Mouse (Mus musculus): ENCODE results near the gene Myog. TPM values are rescaled to one million over a fixed set of nuclear protein-coding genes. Genes with fewer than 3 reads are reported as not detected.

Myog gene
- polyA plus RNA-seq, 1 experiment from 2014 or later = 1.1 TPM

GRCm38 (mm10) chr1:134288239-134288638 is 1.6 kb upstream of the Myog start:
- Histone ChIP-seq H3K9me3 (replicated peaks) (no peaks in the 10 kb centered on the region), H3K4me3 (no peak overlapping the region), H3K4me1 (no peaks in the 10 kb centered on the region), H3K36me3 (no peaks in the 10 kb centered on the region), H3K9ac (no peak overlapping the region), H3K4me2 (no peak overlapping the region), H3K27ac (no peak overlapping the region), H3K27me3 (replicated peaks) (peaks cover 14% of the 10 kb centered on the region; the same call in 1 of the 2 replicates)
- no peak for ATAC-seq
- 33% methylated on average over 3 of the region's 3 CpGs for WGBS (ENCODE audit: insufficient replicate concordance)

- H3K4me3 ChIP-seq = no peak overlapping the region
- no peak for ATAC-seq
- 86% methylated on average over 13 of the region's 13 CpGs for WGBS (ENCODE audit: insufficient replicate concordance)
- no peak overlapping the region for H3K27ac ChIP-seq
- no peak overlapping the region for H3K9ac ChIP-seq
- H3K36me3 ChIP-seq = no peaks in the 10 kb centered on the region
- H3K4me1 ChIP-seq = no peaks in the 10 kb centered on the region
- H3K4me2 ChIP-seq = no peak overlapping the region
- H3K27me3 ChIP-seq (replicated peaks) = peaks cover 14% of the 10 kb centered on the region; the same call in 1 of the 2 replicates
- H3K9me3 ChIP-seq (replicated peaks) = no peaks in the 10 kb centered on the region
Observed at GRCm38 (mm10) chr1:134290300-134290699, 511 bp downstream of the Myog start.

- Histone ChIP-seq H3K27me3 (replicated peaks) (0 out of 2 replicates have a peak, but pooled peaks cover 14% of the 10 kb centered on the region), H3K4me2 (no peak overlapping the region), H3K4me3 (no peak overlapping the region), H3K9me3 (replicated peaks) (no peaks in the 10 kb centered on the region), H3K36me3 (no peaks in the 10 kb centered on the region), H3K9ac (no peak overlapping the region), H3K4me1 (no peaks in the 10 kb centered on the region), H3K27ac (no peak overlapping the region)
- no peak for ATAC-seq
- whole genome bisulfite sequencing (ENCODE audit: insufficient replicate concordance) = 51% methylated on average over 5 of the region's 5 CpGs
Observed at GRCm38 (mm10) chr1:134290909-134291308, 1.1 kb downstream of the Myog start.

- H3K4me2 ChIP-seq = no peak overlapping the region
- 64% methylated on average over 8 of the region's 8 CpGs for WGBS (ENCODE audit: insufficient replicate concordance)
- no peak for ATAC-seq
- no peaks in the 10 kb centered on the region for H3K9me3 ChIP-seq (replicated peaks)
- H3K36me3 ChIP-seq = no peaks in the 10 kb centered on the region
- no peak overlapping the region for H3K27ac ChIP-seq
- no peaks in the 10 kb centered on the region for H3K4me1 ChIP-seq
- 0 out of 2 replicates have a peak, but pooled peaks cover 8% of the 10 kb centered on the region for H3K27me3 ChIP-seq (replicated peaks)
- H3K4me3 ChIP-seq = no peak overlapping the region
- H3K9ac ChIP-seq = no peak overlapping the region
Observed at GRCm38 (mm10) chr1:134291555-134291954, 1.8 kb downstream of the Myog start.

- peaks cover 8% of the 10 kb centered on the region for H3K27me3 ChIP-seq (replicated peaks)
- H3K4me1 ChIP-seq = no peaks in the 10 kb centered on the region
- 31% methylated on average over 5 of the region's 5 CpGs for WGBS (ENCODE audit: insufficient replicate concordance)
- no peak overlapping the region for H3K9ac ChIP-seq
- no peak overlapping the region for H3K27ac ChIP-seq
- H3K4me3 ChIP-seq = no peak overlapping the region
- no peaks in the 10 kb centered on the region for H3K9me3 ChIP-seq (replicated peaks)
- no peaks in the 10 kb centered on the region for H3K36me3 ChIP-seq
- H3K4me2 ChIP-seq = no peak overlapping the region
- no peak for ATAC-seq
Observed at GRCm38 (mm10) chr1:134292073-134292472, 2.3 kb downstream of the Myog start.

GRCm38 (mm10) chr1:134292601-134293000 is 2.8 kb downstream of the Myog start:
- no peak overlapping the region for H3K27ac ChIP-seq
- no peak overlapping the region for H3K4me3 ChIP-seq
- no peaks in the 10 kb centered on the region for H3K9me3 ChIP-seq (replicated peaks)
- H3K4me1 ChIP-seq = no peaks in the 10 kb centered on the region
- ATAC-seq = no peak
- H3K27me3 ChIP-seq (replicated peaks) = peaks cover 14% of the 10 kb centered on the region
- 62% methylated on average over 9 of the region's 9 CpGs for WGBS (ENCODE audit: insufficient replicate concordance)
- no peak overlapping the region for H3K4me2 ChIP-seq
- H3K9ac ChIP-seq = no peak overlapping the region
- no peaks in the 10 kb centered on the region for H3K36me3 ChIP-seq

- WGBS (ENCODE audit: insufficient replicate concordance) = 60% methylated on average over 7 of the region's 7 CpGs
- H3K27ac ChIP-seq = no peak overlapping the region
- ATAC-seq = no peak
- no peak overlapping the region for H3K4me3 ChIP-seq
- peaks cover 20% of the 10 kb centered on the region for H3K27me3 ChIP-seq (replicated peaks)
- no peak overlapping the region for H3K4me2 ChIP-seq
- no peaks in the 10 kb centered on the region for H3K9me3 ChIP-seq (replicated peaks)
- H3K9ac ChIP-seq = no peak overlapping the region
- H3K36me3 ChIP-seq = no peaks in the 10 kb centered on the region
- H3K4me1 ChIP-seq = no peaks in the 10 kb centered on the region
Observed at GRCm38 (mm10) chr1:134293276-134293675, 3.5 kb downstream of the Myog start.

GRCm38 (mm10) chr1:134293738-134294604 is 4.2 kb downstream of the Myog start:
- H3K4me3 ChIP-seq = no peak overlapping the region
- peaks cover 6% of the 10 kb centered on the region for H3K4me1 ChIP-seq
- WGBS (ENCODE audit: insufficient replicate concordance) = 60% methylated on average over 3 of the region's 3 CpGs
- peaks cover 27% of the 10 kb centered on the region for H3K27me3 ChIP-seq (replicated peaks)
- no peak overlapping the region for H3K9ac ChIP-seq
- no peak for ATAC-seq
- H3K27ac ChIP-seq = no peak overlapping the region
- H3K9me3 ChIP-seq (replicated peaks) = no peaks in the 10 kb centered on the region
- no peaks in the 10 kb centered on the region for H3K36me3 ChIP-seq
- H3K4me2 ChIP-seq = no peak overlapping the region

GRCm38 (mm10) chr1:134297265-134297664 is 7.5 kb downstream of the Myog start:
- Histone ChIP-seq H3K4me1 (peaks cover 14% of the 10 kb centered on the region), H3K4me3 (no peak overlapping the region), H3K27me3 (replicated peaks) (peaks cover 45% of the 10 kb centered on the region), H3K9me3 (replicated peaks) (no peaks in the 10 kb centered on the region), H3K36me3 (no peaks in the 10 kb centered on the region), H3K9ac (no peak overlapping the region; the same call in 1 of the 2 replicates), H3K4me2 (no peak overlapping the region), H3K27ac (no peak overlapping the region)
- no peak for ATAC-seq
- 67% methylated on average over 8 of the region's 8 CpGs for WGBS (ENCODE audit: insufficient replicate concordance)

- ATAC-seq = peak; percentile 35; the same call in 1 of the 2 replicates
- peak overlapping the region; percentile 51 for H3K9ac ChIP-seq
- H3K4me1 ChIP-seq = peaks cover 29% of the 10 kb centered on the region
- peaks cover 45% of the 10 kb centered on the region for H3K27me3 ChIP-seq (replicated peaks)
- peak overlapping the region; percentile 82 for H3K4me2 ChIP-seq
- H3K36me3 ChIP-seq = no peaks in the 10 kb centered on the region
- 2% methylated on average over 56 of the region's 59 CpGs for WGBS (ENCODE audit: insufficient replicate concordance)
- H3K4me3 ChIP-seq = peak overlapping the region; percentile 55
- no peaks in the 10 kb centered on the region for H3K9me3 ChIP-seq (replicated peaks)
- H3K27ac ChIP-seq = no peak overlapping the region
Observed at GRCm38 (mm10) chr1:134298636-134299411, 9.0 kb downstream of the Myog start.

GRCm38 (mm10) chr1:134302568-134303238 is 12.9 kb downstream of the Myog start:
- Histone ChIP-seq H3K4me3 (no peak overlapping the region), H3K4me1 (peaks cover 29% of the 10 kb centered on the region), H3K27me3 (replicated peaks) (peaks cover 38% of the 10 kb centered on the region), H3K9me3 (replicated peaks) (no peaks in the 10 kb centered on the region), H3K36me3 (no peaks in the 10 kb centered on the region), H3K27ac (peak overlapping the region; percentile 71), H3K4me2 (peak overlapping the region; percentile 22; the same call in 1 of the 2 replicates), H3K9ac (no peak overlapping the region)
- no peak for ATAC-seq
- WGBS (ENCODE audit: insufficient replicate concordance) = 29% methylated on average over 8 of the region's 8 CpGs

All from liver, embryonic 12.5 days (tissue).